Mouse (Mus musculus) kidney, adult 2 months (tissue): ENCODE results near the gene H2-Ke6.

Experiments used
- CTCF ChIP-seq: fragments of 200-500 bp; conservative IDR thresholded peaks from 2 replicates; pipeline ENCODE4 v1.5.1; 2011; ENCODE audit warnings: low read depth, mild to moderate bottlenecking, control low read depth, low read length, moderate library complexity, mixed read lengths; ENCODE audit not compliant: insufficient read depth, insufficient read length
- POLR2A ChIP-seq: fragments of 200-500 bp; IDR thresholded peaks from one replicate; pipeline ENCODE4 v1.6.1; 2011; ENCODE audit warnings: low read depth, low read length, control low read depth

DNA sequence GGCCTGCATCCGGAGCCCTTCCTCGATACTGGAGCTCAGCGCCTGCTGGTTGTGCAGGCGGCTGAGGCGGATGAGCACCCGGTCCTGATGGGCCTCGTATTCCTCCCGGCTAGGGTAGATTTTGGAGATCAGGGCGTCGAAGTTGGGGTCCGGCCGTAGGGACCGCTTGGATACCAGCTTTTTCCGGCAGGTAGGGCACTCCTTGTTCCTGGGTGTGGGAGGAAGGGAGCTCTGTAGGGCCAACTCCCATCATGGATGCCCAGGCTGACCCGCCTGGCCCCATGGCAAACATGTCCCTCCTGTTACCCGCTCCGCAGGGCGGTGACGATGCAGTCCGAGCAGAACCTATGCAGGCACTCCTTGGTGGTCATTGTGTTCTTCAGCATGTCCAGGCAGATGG is 4.9 kb downstream of the H2-Ke6 start:
- no peak for TF ChIP-seq CTCF
- TF ChIP-seq POLR2A = no peak
